Mouse (Mus musculus): ENCODE results near the gene Naga.
"Not testable (repeated sequence)": the region's sequence is repeated elsewhere in the genome, so short reads cannot be mapped to it uniquely, and the experiment has no call there.

Gene Naga

GRCm38 (mm10) chr15:82338593-82339112 is at the start of gene Naga, which contains the start of the genes Pheta2 and Smdt1:
Gene Naga, minus strand, starts transcription at chr15:82338925.
Gene Pheta2, plus strand, starts transcription at chr15:82338942.
Gene Smdt1, plus strand, starts transcription at chr15:82338959.
- DNase-seq = peak; percentile 86 to 90

- no peak for DNase-seq
These were observed 47.0 kb upstream of the Naga start for GRCm38 (mm10) chr15:82385729-82386128.

GRCm38 (mm10) chr15:82382441-82382840 is 43.7 kb upstream of the Naga start:
- no peak for DNase-seq

- DNase-seq = no peak
These were observed 42.0 kb upstream of the Naga start for GRCm38 (mm10) chr15:82380714-82381062.

- DNase-seq = peak; percentile 41 to 60
These were observed 41.4 kb upstream of the Naga start, which contains the start of gene Cyp2d22 for GRCm38 (mm10) chr15:82379871-82380713. Gene Cyp2d22, minus strand, starts transcription at chr15:82380260.

- no peak for DNase-seq
These were observed 40.8 kb upstream of the Naga start for GRCm38 (mm10) chr15:82379511-82379870.

GRCm38 (mm10) chr15:82378261-82379180 is 39.8 kb upstream of the Naga start:
- no peak for DNase-seq

- no peak for DNase-seq
These were observed 39.0 kb upstream of the Naga start for GRCm38 (mm10) chr15:82377701-82378100.

- DNase-seq = no peak
These were observed 37.8 kb upstream of the Naga start for GRCm38 (mm10) chr15:82376393-82377138.

- no peak for DNase-seq
These were observed 37.1 kb upstream of the Naga start for GRCm38 (mm10) chr15:82375855-82376254.

- no peak for DNase-seq
These were observed 35.7 kb upstream of the Naga start for GRCm38 (mm10) chr15:82374437-82374836.

GRCm38 (mm10) chr15:82372991-82373390 is 34.3 kb upstream of the Naga start:
- no peak for DNase-seq

GRCm38 (mm10) chr15:82372446-82372845 is 33.7 kb upstream of the Naga start:
- DNase-seq = no peak

GRCm38 (mm10) chr15:82368851-82369250 is 30.1 kb upstream of the Naga start:
- DNase-seq = no peak

GRCm38 (mm10) chr15:82368146-82368545 is 29.4 kb upstream of the Naga start:
- no peak for DNase-seq

GRCm38 (mm10) chr15:82364561-82364960 is 25.8 kb upstream of the Naga start:
- DNase-seq = not testable (repeated sequence)

- DNase-seq = not testable (repeated sequence)
These were observed 25.1 kb upstream of the Naga start for GRCm38 (mm10) chr15:82363801-82364200.

GRCm38 (mm10) chr15:82362234-82362633 is 23.5 kb upstream of the Naga start:
- DNase-seq = no peak

- no peak for DNase-seq
These were observed 22.8 kb upstream of the Naga start for GRCm38 (mm10) chr15:82361459-82362018.

GRCm38 (mm10) chr15:82358431-82359260 is 19.9 kb upstream of the Naga start:
- DNase-seq = no peak

All from spleen, adult 18-20 months (tissue).